Mouse (Mus musculus): ENCODE measurements at regions not wholly inside any gene's neighbourhood (a gene's known extent, or its start where the extent isn't known, plus 50 kb on each side); places are given as distances from the start of the nearest gene placed in this dataset.
"Not testable (repeated sequence)": the region's sequence is repeated elsewhere in the genome, so short reads cannot be mapped to it uniquely, and the experiment has no call there.

DNA sequence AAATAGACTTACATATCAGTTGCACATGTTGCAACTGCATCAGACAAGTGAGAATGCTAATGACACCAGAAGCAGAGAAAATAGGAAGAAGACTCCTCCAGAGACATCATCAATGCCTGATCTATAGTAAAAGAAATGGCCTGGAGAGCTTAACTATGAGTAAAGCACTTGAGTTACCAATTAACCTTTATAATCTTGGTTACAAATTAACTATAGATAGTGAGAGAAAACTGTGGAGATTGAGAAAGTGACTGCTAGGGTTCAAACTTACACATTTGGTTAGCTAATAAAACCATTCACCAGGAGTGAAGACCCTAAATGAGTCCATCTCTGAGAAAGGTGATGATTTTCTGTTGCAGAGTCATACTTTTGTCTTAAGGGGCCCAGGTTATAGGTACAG is 307.4 kb downstream of the Phex start:
- no peak for DNase-seq (ENCODE audit: low spot score in 2 of 2)
- intact Hi-C loops (cut with DNase I) = no loop called here

- intact Hi-C loops (cut with DNase I) = no loop called here
- no peak for DNase-seq (ENCODE audit: low spot score in 2 of 2)
Measured at GRCm38 (mm10) chrX:157080025-157080424, 335.1 kb downstream of the Phex start.

DNA sequence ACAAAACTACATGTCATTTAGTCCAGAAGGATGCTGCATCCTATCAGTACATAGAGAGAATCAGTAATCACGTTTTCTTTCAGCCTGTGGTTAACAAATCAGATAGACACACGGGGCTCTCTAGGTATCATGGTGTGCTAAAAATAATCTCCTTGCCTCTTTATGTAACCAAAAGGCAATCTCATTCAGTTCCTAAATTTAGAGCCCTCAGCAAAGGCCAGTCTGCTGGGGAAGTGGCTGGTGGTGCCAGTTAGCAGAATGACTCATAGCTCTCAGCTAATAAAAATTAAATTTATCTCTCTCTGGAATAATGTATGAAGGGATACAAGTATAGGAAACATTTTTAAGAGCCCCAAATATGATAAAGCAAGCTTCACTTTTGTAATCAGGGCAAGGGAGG is 335.5 kb downstream of the Phex start:
- intact Hi-C loops (cut with DNase I) = no loop called here
- DNase-seq (ENCODE audit: low spot score in 2 of 2) = no peak

GRCm38 (mm10) chrX:157078061-157078460 is 337.1 kb downstream of the Phex start:
- intact Hi-C loops (cut with DNase I); DNase-seq (ENCODE audit: low spot score in 2 of 2): not testable (repeated sequence)

DNA sequence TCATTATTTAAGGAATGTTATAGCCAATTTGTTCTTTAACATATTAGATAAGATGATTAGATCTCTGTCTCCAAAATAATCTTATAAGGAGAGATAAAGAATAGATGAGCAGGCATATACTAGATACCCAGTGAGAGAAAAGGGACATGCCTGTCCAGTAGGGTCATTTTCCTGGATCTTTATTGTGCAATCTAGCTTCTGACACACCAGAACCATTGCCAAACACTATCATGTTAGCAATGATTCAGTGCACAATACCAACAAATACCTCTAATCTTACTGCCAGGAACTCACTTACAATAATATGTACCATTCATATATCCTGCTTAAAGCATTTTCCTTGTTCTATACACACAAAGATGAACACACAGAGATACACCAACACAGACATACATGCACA is 338.9 kb downstream of the Phex start:
- DNase-seq (ENCODE audit: low spot score in 2 of 2) = no peak
- intact Hi-C loops (cut with DNase I) = no loop called here

DNA sequence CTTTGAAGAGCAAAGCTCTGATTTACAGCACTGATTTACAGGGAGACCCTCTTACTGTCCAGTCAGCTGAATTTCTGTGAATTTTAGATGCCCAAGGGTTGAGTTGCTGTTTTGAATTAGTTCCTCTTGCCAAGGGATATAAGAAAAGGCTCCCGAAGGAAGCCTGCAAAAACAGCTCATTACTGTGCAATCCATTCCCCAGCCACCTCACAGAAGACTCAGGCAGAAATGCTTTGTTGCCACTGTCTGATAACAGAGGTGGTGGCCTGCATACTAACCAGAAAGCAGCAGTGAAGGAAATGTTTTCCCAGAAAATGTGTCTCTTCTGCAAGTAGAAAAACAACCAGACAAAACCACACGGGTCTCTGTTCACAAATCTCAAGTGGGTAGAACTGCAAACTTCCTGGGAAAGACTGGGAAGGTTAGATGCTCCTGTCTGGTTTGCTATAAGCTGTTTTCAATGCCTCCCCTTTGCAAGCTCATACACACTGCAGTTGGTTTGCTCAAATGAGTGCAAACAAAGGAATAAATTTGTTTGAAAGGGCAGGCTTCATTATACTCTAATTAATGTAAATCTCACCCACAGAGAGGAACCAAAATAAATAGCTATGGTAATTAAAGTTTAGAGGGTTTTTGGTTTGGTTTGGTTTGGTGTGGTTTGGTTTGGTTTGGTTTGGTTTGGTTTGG is 363.3 kb downstream of the Phex start:
- intact Hi-C loops (cut with DNase I) = no loop called here
- no peak for DNase-seq (ENCODE audit: low spot score in 2 of 2)

DNA sequence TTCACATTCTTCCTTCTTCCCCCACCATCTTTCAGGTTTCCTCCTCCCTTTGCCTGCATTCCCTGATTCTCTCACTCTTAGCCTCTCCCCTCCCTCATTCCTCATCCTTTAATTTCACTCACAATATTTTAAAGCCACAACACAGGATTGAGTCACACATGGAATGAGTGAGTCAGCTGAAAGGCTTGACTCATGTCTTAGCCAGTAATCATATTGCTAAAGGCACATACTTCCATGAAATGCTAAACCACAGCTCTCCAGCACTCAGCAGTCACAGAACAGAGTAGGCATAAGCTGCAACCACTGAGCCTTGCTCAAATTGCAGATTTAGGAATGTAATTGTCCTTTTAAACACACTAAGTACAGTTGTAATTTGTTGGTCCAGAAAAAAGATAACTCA is 386.2 kb downstream of the Phex start:
- DNase-seq (ENCODE audit: low spot score in 2 of 2) = no peak
- intact Hi-C loops (cut with DNase I) = no loop called here

DNA sequence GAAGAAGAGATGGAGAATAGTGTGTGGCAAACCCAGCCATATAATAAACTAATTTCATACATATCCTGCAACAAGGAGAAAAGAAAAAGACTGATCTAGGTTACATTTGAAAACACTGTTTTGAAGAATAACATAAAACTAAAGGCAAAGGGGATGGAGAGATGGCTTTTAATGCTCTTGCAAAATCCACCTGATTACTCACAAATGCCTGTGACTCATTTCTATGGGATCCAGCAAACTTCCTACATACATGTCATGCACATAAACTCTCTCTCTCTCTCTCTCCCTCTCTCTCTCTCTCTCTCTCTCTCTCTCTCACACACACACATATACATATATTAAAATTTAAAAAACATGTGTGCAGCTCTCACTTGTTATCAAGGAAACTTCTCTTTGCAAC is 390.8 kb downstream of the Phex start:
- intact Hi-C loops (cut with DNase I) = no loop called here
- no peak for DNase-seq (ENCODE audit: low spot score in 2 of 2)

DNA sequence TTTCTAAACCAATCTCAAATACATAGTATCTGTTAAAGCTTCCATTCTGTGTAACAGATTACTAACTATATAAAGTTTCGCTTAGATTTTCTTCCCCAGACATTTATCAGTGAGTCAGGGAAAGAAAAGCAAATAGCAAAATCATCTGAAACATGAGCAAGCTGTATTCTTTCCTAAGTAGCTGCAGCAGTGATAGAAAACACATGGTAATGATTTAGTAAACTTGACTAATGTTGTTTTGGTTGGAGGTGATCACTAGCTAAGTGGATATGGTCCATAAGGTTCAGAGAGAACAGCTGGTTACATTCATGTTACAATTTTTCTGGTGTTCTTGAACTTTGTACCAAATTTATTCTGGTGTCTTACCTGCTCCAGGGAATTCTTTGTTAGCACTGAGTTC is 393.3 kb downstream of the Phex start:
- DNase-seq (ENCODE audit: low spot score in 2 of 2) = no peak
- intact Hi-C loops (cut with DNase I) = no loop called here

GRCm38 (mm10) chrX:157020337-157020736 is 394.8 kb downstream of the Phex start:
- no peak for DNase-seq (ENCODE audit: low spot score in 2 of 2)
- intact Hi-C loops (cut with DNase I) = no loop called here

GRCm38 (mm10) chrX:156989986-156990518 is 425.1 kb downstream of the Phex start:
- no peak for DNase-seq (ENCODE audit: low spot score in 2 of 2)
- intact Hi-C loops (cut with DNase I) = no loop called here

GRCm38 (mm10) chrX:156947093-156947492 is 468.0 kb downstream of the Phex start:
- no peak for DNase-seq (ENCODE audit: low spot score in 2 of 2)
- intact Hi-C loops (cut with DNase I) = no loop called here

DNA sequence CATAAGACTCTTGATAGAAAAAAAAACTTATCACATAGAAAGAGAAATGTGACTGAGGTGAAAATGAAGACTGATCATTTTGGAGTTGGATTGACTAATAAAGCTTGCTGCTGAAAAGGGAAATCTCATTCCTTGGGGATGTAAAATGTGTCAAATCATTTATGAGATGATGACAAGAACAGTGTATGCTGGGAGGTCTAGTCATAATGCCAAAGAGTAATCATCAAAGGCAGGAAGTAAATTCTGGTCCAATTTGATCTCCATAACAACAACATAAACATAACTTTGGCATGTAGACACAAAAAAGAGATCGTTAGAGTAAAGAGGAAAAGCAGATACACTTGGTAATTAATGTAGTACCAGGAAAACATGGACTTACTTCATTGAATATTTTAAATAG is 470.9 kb downstream of the Phex start:
- intact Hi-C loops (cut with DNase I) = no loop called here
- DNase-seq (ENCODE audit: low spot score in 2 of 2) = no peak

DNA sequence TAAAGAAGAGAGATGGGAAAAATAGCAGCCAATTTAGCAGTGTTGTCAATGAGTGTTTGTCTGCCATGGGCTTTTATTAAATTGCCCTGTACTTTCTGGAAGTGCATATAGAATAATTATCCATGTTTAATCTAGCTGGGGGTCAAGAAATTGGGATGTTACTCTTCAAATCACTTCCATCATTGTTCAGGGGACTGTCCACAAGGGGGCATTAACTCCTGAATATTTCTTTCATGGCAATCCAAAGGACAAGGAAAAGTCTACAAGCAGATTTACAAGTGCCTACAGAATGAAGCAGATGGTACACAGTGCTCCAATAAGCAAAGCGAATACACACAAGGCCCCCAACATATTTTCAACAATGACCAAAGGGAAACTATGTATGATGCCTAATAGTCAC is 501.7 kb downstream of the Phex start:
- no peak for DNase-seq (ENCODE audit: low spot score in 2 of 2)
- intact Hi-C loops (cut with DNase I) = loop anchor here (10.0 kb wide), 1 partner anchor 391 kb away; no protein-coding TSS in a partner anchor

Data from left cerebral cortex, postnatal 36 days (tissue).